Mouse (Mus musculus) inflammation-experienced regulatory T-cells, adult 6 months (primary cell): Measurements from ENCODE around the gene Ptn. TPM values are rescaled to one million over a fixed set of nuclear protein-coding genes. Genes with fewer than 3 reads are reported as not detected.

Source experiments
- ATAC-seq: one replicate; pipeline ENCODE4 v1.8.0; 2017
- polyA plus RNA-seq, 3 experiments: library from polyadenylated mRNA; unstranded; fragments of 100-300 nt; shearing (Covaris generic); gene quantifications; one replicate each; pipeline ENCODE4 v1.2.1; 2017

The Ptn gene
- under 1 TPM in 1 of 3 experiments, not detected in 2; 0.38 TPM for polyA plus RNA-seq

- no peak for ATAC-seq
Observed at GRCm38 (mm10) chr6:36809747-36810285, at the start of gene Ptn. Gene Ptn (minus strand): TSS chr6:36810220.

GRCm38 (mm10) chr6:36858258-36859041 is 48.4 kb upstream of the Ptn start:
- no peak for ATAC-seq

GRCm38 (mm10) chr6:36857627-36858257 is 47.7 kb upstream of the Ptn start:
- no peak for ATAC-seq

GRCm38 (mm10) chr6:36850422-36851129 is 40.6 kb upstream of the Ptn start:
- no peak for ATAC-seq

- ATAC-seq, result no peak
Observed at GRCm38 (mm10) chr6:36845288-36845687, 35.3 kb upstream of the Ptn start.

GRCm38 (mm10) chr6:36844258-36844657 is 34.2 kb upstream of the Ptn start:
- no peak for ATAC-seq

- ATAC-seq, result no peak
Observed at GRCm38 (mm10) chr6:36843031-36843488, 33.0 kb upstream of the Ptn start.

GRCm38 (mm10) chr6:36842101-36842922 is 32.3 kb upstream of the Ptn start:
- ATAC-seq, result no peak

GRCm38 (mm10) chr6:36841701-36842100 is 31.7 kb upstream of the Ptn start:
- no peak for ATAC-seq

- ATAC-seq, result no peak
Observed at GRCm38 (mm10) chr6:36841174-36841573, 31.2 kb upstream of the Ptn start.

- ATAC-seq, result no peak
Observed at GRCm38 (mm10) chr6:36838747-36839146, 28.7 kb upstream of the Ptn start.

GRCm38 (mm10) chr6:36835351-36835750 is 25.3 kb upstream of the Ptn start:
- ATAC-seq, result no peak

GRCm38 (mm10) chr6:36834695-36835265 is 24.8 kb upstream of the Ptn start:
- no peak for ATAC-seq

- no peak for ATAC-seq
Observed at GRCm38 (mm10) chr6:36832681-36833080, 22.7 kb upstream of the Ptn start.

- no peak for ATAC-seq
Observed at GRCm38 (mm10) chr6:36832207-36832606, 22.2 kb upstream of the Ptn start.

- no peak for ATAC-seq
Observed at GRCm38 (mm10) chr6:36830371-36830925, 20.4 kb upstream of the Ptn start.

- no peak for ATAC-seq
Observed at GRCm38 (mm10) chr6:36819784-36820050, 9.7 kb upstream of the Ptn start.

- ATAC-seq, result no peak
Observed at GRCm38 (mm10) chr6:36819019-36819783, 9.2 kb upstream of the Ptn start.

GRCm38 (mm10) chr6:36818281-36819018 is 8.4 kb upstream of the Ptn start:
- no peak for ATAC-seq

GRCm38 (mm10) chr6:36816666-36817065 is 6.6 kb upstream of the Ptn start:
- no peak for ATAC-seq
